ENCODE assay signal across 9 mouse cellular contexts in genomic region chr3:32379891-32380290, GRCm38 (mm10). TPM values are rescaled to one million over a fixed set of nuclear protein-coding genes. Genes with fewer than 3 reads are reported as not detected.
DNase-seq lines count a peak whose midpoint lies in the region; ATAC-seq and TF ChIP-seq lines count a peak whose summit lies in the region.
"Had no signal": no experiment of that assay in that cellular context is flagged by ENCODE, and none has a peak within 500 bp of the region (broad histone marks: within the 10 kb centered on the region; RNA-seq: fewer than 3 reads in every experiment).

No protein-coding gene starts in this region.

- no peaks in the 10 kb centered on the region for H3K27me3 ChIP-seq in kidney, embryonic 14.5 days (ENCODE audit: control insufficient read depth, insufficient read depth, low read length)
- no peaks in the 10 kb centered on the region for H3K27me3 ChIP-seq in MEL (ENCODE audit: control insufficient read depth in 1 of 2, insufficient read depth in 2 of 2, low read length in 2 of 2)
- no peaks in the 10 kb centered on the region for H3K27me3 ChIP-seq in embryonic facial prominence, embryonic 10.5 days (replicated peaks; ENCODE audit: low read depth, poor library complexity, severe bottlenecking)
- no peaks in the 10 kb centered on the region for H3K27me3 ChIP-seq in forebrain, embryonic 13.5 days
- H3K27me3 ChIP-seq: neural tube, embryonic 15.5 days had no signal

- 30% methylated on average over 2 of the region's 2 CpGs for WGBS in kidney, embryonic 14.5 days
- 32% methylated on average over 2 of the region's 2 CpGs for WGBS in embryonic facial prominence, embryonic 10.5 days
- 36% methylated on average over 2 of the region's 2 CpGs for WGBS in forebrain, embryonic 13.5 days

- H3K36me3 ChIP-seq in kidney, embryonic 14.5 days (ENCODE audit: control insufficient read depth, insufficient read depth, low read length), result no peaks in the 10 kb centered on the region
- H3K36me3 ChIP-seq in MEL (ENCODE audit: control insufficient read depth in 1 of 2, insufficient read depth in 2 of 2, low read length in 2 of 2), result no peaks in the 10 kb centered on the region
- no peaks in the 10 kb centered on the region for H3K36me3 ChIP-seq in embryonic facial prominence, embryonic 10.5 days (replicated peaks)
- no peaks in the 10 kb centered on the region for H3K36me3 ChIP-seq in forebrain, embryonic 13.5 days (ENCODE audit: poor library complexity, severe bottlenecking)
- H3K36me3 ChIP-seq: neural tube, embryonic 15.5 days had no signal

- peak; percentile 58 to 70 (median 65) for TF ChIP-seq CTCF in MEL (IDR thresholded peaks at IDR 0.05 in 2 of 3, conservative IDR thresholded peaks at IDR 0.05 in 1 of 3; ENCODE audit: control insufficient read depth in 1 of 3, insufficient read depth in 1 of 3, low read depth in 2 of 3, low read length in 3 of 3, poor library complexity in 1 of 3, severe bottlenecking in 1 of 3)

- no peak overlapping the region for H3K9ac ChIP-seq in kidney, embryonic 14.5 days (ENCODE audit: low read depth, low read length)
- H3K9ac ChIP-seq in MEL (ENCODE audit: control insufficient read depth, low read depth, low read length, poor library complexity, severe bottlenecking), result no peak overlapping the region
- H3K9ac ChIP-seq in forebrain, embryonic 13.5 days, result no peak overlapping the region
- H3K9ac ChIP-seq: neural tube, embryonic 15.5 days had no signal

- no peak for ATAC-seq in kidney, embryonic 14.5 days (ENCODE audit: low FRiP score, low TSS enrichment)
- ATAC-seq in megakaryocyte-erythroid progenitor cell, adult 5-6 weeks (replicated peaks; ENCODE audit: low FRiP score, low TSS enrichment, poor library complexity, severe bottlenecking), result peak; percentile 84
- ATAC-seq in forebrain, embryonic 13.5 days, result no peak

- TF ChIP-seq RAD21 in MEL (IDR thresholded peaks at IDR 0.05; ENCODE audit: low read depth, low read length), result peak; percentile 62

- H3K4me3 ChIP-seq in kidney, embryonic 14.5 days (ENCODE audit: low read length), result no peak overlapping the region
- H3K4me3 ChIP-seq in MEL (ENCODE audit: control insufficient read depth in 1 of 2, insufficient read depth in 1 of 2, low read depth in 2 of 2, low read length in 2 of 2), result no peak overlapping the region
- no peak overlapping the region for H3K4me3 ChIP-seq in embryonic facial prominence, embryonic 10.5 days
- H3K4me3 ChIP-seq in forebrain, embryonic 13.5 days, result no peak overlapping the region
- H3K4me3 ChIP-seq: neural tube, embryonic 15.5 days had no signal

- no peak for TF ChIP-seq EP300 in MEL (IDR thresholded peaks at IDR 0.05; ENCODE audit: low read depth in 1 of 2, low read length in 2 of 2)

- no peak overlapping the region for H3K4me2 ChIP-seq in kidney, embryonic 14.5 days (replicated peaks; ENCODE audit: low read depth, low read length)
- H3K4me2 ChIP-seq in forebrain, embryonic 13.5 days, result no peak overlapping the region
- H3K4me2 ChIP-seq: neural tube, embryonic 15.5 days had no signal

- DNase-seq in kidney, adult 9 months, result peak; percentile 60
- peak; percentile 66 for DNase-seq in MEL (ENCODE audit: low read depth, low spot score)
- DNase-seq in embryonic facial prominence, embryonic 10.5 days (ENCODE audit: low spot score), result peak; percentile 21
- no peak for DNase-seq in left cerebral cortex, adult 9 months (ENCODE audit: low spot score in 2 of 2)
- no peak for DNase-seq in layer of hippocampus, postnatal 25 days (ENCODE audit: extremely low spot score in 1 of 2, low spot score in 1 of 2)

- H3K4me1 ChIP-seq in kidney, embryonic 14.5 days (ENCODE audit: control insufficient read depth, insufficient read depth, low read length), result no peaks in the 10 kb centered on the region
- H3K4me1 ChIP-seq in MEL (ENCODE audit: control insufficient read depth in 1 of 2, insufficient read depth in 2 of 2, low read length in 2 of 2), result no peaks in the 10 kb centered on the region
- H3K4me1 ChIP-seq in embryonic facial prominence, embryonic 10.5 days, result no peaks in the 10 kb centered on the region
- H3K4me1 ChIP-seq in forebrain, embryonic 13.5 days, result no peaks in the 10 kb centered on the region
- H3K4me1 ChIP-seq: neural tube, embryonic 15.5 days had no signal

- no peaks in the 10 kb centered on the region for H3K79me2 ChIP-seq in MEL (ENCODE audit: control insufficient read depth, insufficient read depth, low read length, poor library complexity)

- TF ChIP-seq POLR2A in MEL (IDR thresholded peaks at IDR 0.05; ENCODE audit: control insufficient read depth in 1 of 2, insufficient read depth in 1 of 2, low read depth in 1 of 2, low read length in 2 of 2, poor library complexity in 1 of 2), result no peak

- no peak overlapping the region for H3K27ac ChIP-seq in kidney, embryonic 14.5 days (ENCODE audit: low read depth, low read length)
- no peak overlapping the region for H3K27ac ChIP-seq in MEL (ENCODE audit: control insufficient read depth, low read depth, low read length)
- H3K27ac ChIP-seq in embryonic facial prominence, embryonic 10.5 days (replicated peaks), result no peak overlapping the region
- H3K27ac ChIP-seq in forebrain, embryonic 13.5 days, result no peak overlapping the region
- H3K27ac ChIP-seq: neural tube, embryonic 15.5 days had no signal

- no peaks in the 10 kb centered on the region for H3K9me3 ChIP-seq in kidney, embryonic 14.5 days (ENCODE audit: control insufficient read depth, low read length)
- H3K9me3 ChIP-seq in MEL (replicated peaks; ENCODE audit: insufficient read depth, low read length), result no peaks in the 10 kb centered on the region
- no peaks in the 10 kb centered on the region for H3K9me3 ChIP-seq in embryonic facial prominence, embryonic 10.5 days
- no peaks in the 10 kb centered on the region for H3K9me3 ChIP-seq in forebrain, embryonic 13.5 days (replicated peaks)
- H3K9me3 ChIP-seq: neural tube, embryonic 15.5 days had no signal

TF ChIP-seq in MEL, 35 proteins besides CTCF, POLR2A, EP300 and RAD21:
- TF ChIP-seq NRF1 (IDR thresholded peaks at IDR 0.05; ENCODE audit: insufficient read depth, low read depth, low read length, poor library complexity, severe bottlenecking), result no peak
- peak; percentile 69 for TF ChIP-seq SMC3 (IDR thresholded peaks at IDR 0.05; ENCODE audit: low read depth, low read length)
- TF ChIP-seq ZC3H11A (IDR thresholded peaks at IDR 0.05; ENCODE audit: low read depth, low read length), result peak; percentile 65

RNA-seq across cellular contexts. Expression of gene Zmat3, which starts 14.1 kb away (rescaled TPM):
- 5.8 and 6.9 TPM in 2 replicates for polyA plus RNA-seq in kidney, embryonic 14.5 days (2014; fragmentation: Nextera tagmentation; extraction: Ambion mirVana)
- total RNA-seq in MEL (2012; rRNA removed), result 3.1 and 3.4 TPM in 2 replicates
- 1 to 10 TPM in 1 of 2 experiments, not detected in 1; 4.4 TPM for polyA plus RNA-seq in MEL (2012; ENCODE audit: insufficient read depth in 1 of 2, insufficient read length in 2 of 2, low read depth in 1 of 2, low replicate concordance in 2 of 2, missing spikeins in 1 of 2)
- polyA plus RNA-seq in embryonic facial prominence, embryonic 10.5 days (2016; fragmentation: Nextera tagmentation; extraction: Ambion mirVana), result 5.2 and 6.1 TPM in 2 replicates
- 7.7 and 14.9 TPM in 2 replicates for total RNA-seq in megakaryocyte-erythroid progenitor cell, adult 5-6 weeks (2014; fragmentation: Nextera tagmentation)
- total RNA-seq in megakaryocyte-erythroid progenitor cell, adult 5-6 weeks (2017), result 2.0 and 3.0 TPM in 2 replicates
- polyA plus RNA-seq in forebrain, embryonic 13.5 days (2015; fragmentation: Nextera tagmentation; extraction: Ambion mirVana), result 7.6 and 8.5 TPM in 2 replicates
- total RNA-seq in layer of hippocampus, postnatal 25 days (2021), result 10 to 100 TPM; 66.4 to 74.3 TPM

RNA-seq across cellular contexts. Expression of gene Pik3ca, which starts 17.6 kb away (rescaled TPM):
- polyA plus RNA-seq in kidney, embryonic 14.5 days (2014; fragmentation: Nextera tagmentation; extraction: Ambion mirVana), result 14.5 and 16.2 TPM in 2 replicates
- total RNA-seq in MEL (2012; rRNA removed), result 11.1 and 11.7 TPM in 2 replicates
- 10 to 100 TPM in 1 of 2 experiments, not detected in 1; 13.1 TPM for polyA plus RNA-seq in MEL (2012; ENCODE audit: insufficient read depth in 1 of 2, insufficient read length in 2 of 2, low read depth in 1 of 2, low replicate concordance in 2 of 2, missing spikeins in 1 of 2)
- polyA plus RNA-seq in embryonic facial prominence, embryonic 10.5 days (2016; fragmentation: Nextera tagmentation; extraction: Ambion mirVana), result 6.9 and 8.2 TPM in 2 replicates
- total RNA-seq in megakaryocyte-erythroid progenitor cell, adult 5-6 weeks (2014; fragmentation: Nextera tagmentation), result 15.5 and 20.1 TPM in 2 replicates
- 26.6 and 28.1 TPM in 2 replicates for total RNA-seq in megakaryocyte-erythroid progenitor cell, adult 5-6 weeks (2017)
- 16.2 and 17.1 TPM in 2 replicates for polyA plus RNA-seq in forebrain, embryonic 13.5 days (2015; fragmentation: Nextera tagmentation; extraction: Ambion mirVana)
- total RNA-seq in layer of hippocampus, postnatal 25 days (2021), result 10 to 100 TPM; 43.6 to 44.0 TPM

Comparison
In these comparisons a context has a peak if more than half of its experiments do, and no peak if none do; other contexts are left out.
1. DNase-seq: peak in kidney, adult 9 months (single experiment), MEL (single experiment) and embryonic facial prominence, embryonic 10.5 days (single experiment); none in left cerebral cortex, adult 9 months (0 of 2) and layer of hippocampus, postnatal 25 days (0 of 2).